Mouse (Mus musculus) brain, embryonic 14.5 days (tissue): ENCODE results near the gene Vps4b.

Experiments
- CTCF ChIP-seq: fragments of 200-500 bp; IDR thresholded peaks from 2 replicates; pipeline ENCODE4 v1.5.1; 2012; ENCODE audit warnings: inconsistent platforms, mild to moderate bottlenecking, moderate library complexity, borderline replicate concordance; ENCODE audit not compliant: insufficient read depth, insufficient read length; ENCODE audit errors: extremely low read depth
- POLR2A ChIP-seq: fragments of 200-500 bp; IDR thresholded peaks from 2 replicates; pipeline ENCODE4 v1.6.1; 2012; ENCODE audit warnings: mild to moderate bottlenecking, inconsistent platforms, borderline replicate concordance; ENCODE audit not compliant: poor library complexity, insufficient read depth, insufficient read length, severe bottlenecking; ENCODE audit errors: extremely low read depth

DNA sequence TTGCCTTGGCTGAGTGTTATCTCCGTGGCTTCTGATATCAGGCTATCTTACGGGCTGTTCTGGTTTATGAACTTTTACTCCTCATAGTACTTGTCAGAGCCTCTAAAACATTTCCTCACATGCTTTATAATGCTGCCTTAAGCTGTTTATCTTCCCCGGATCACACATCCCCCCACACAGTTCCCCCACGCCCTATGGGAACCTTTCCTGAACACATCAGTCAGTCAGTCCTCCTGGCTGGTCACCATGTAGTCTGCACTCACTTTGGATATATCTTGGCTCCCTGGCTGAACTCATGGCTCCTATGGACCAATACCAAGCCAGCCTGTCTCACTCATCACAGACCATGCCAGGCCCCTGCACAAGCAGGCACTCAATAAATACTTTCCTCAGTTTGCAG lies 39.9 kb downstream of the Vps4b start:
- no peak for TF ChIP-seq CTCF
- no peak for TF ChIP-seq POLR2A
